Mouse (Mus musculus) brain, embryonic 14.5 days (tissue): ENCODE measurements at regions not wholly inside any gene's neighbourhood (a gene's known extent, or its start where the extent isn't known, plus 50 kb on each side); places are given as distances from the start of the nearest gene placed in this dataset.

Experiments
- CTCF ChIP-seq: fragments of 200-500 bp; IDR thresholded peaks from 2 replicates; pipeline ENCODE4 v1.5.1; 2012; ENCODE audit warnings: inconsistent platforms, mild to moderate bottlenecking, moderate library complexity, borderline replicate concordance; ENCODE audit not compliant: insufficient read depth, insufficient read length; ENCODE audit errors: extremely low read depth
- POLR2A ChIP-seq: fragments of 200-500 bp; IDR thresholded peaks from 2 replicates; pipeline ENCODE4 v1.6.1; 2012; ENCODE audit warnings: mild to moderate bottlenecking, inconsistent platforms, borderline replicate concordance; ENCODE audit not compliant: poor library complexity, insufficient read depth, insufficient read length, severe bottlenecking; ENCODE audit errors: extremely low read depth

- no peak for TF ChIP-seq CTCF
- TF ChIP-seq POLR2A = no peak
These were observed 360.0 kb upstream of the Etaa1 start for GRCm38 (mm10) chr11:18313510-18314301.
